Mouse (Mus musculus) gonadal fat pad, adult 2 months (tissue): Measurements from ENCODE around the gene Caln1. TPM values are rescaled to one million over a fixed set of nuclear protein-coding genes. Genes with fewer than 3 reads are reported as not detected.

Source experiments
- polyA plus RNA-seq: library from polyadenylated mRNA; depleted of rRNA; stranded (reverse); fragments of >200 nt; gene quantifications from 2 replicates; pipeline ENCODE4 v1.2.3, GENCODE M21; 2012; rRNA removed

Gene Caln1
- polyA plus RNA-seq, 1 experiment: 0.12 TPM

Other genes with a start within 250 kb of the Caln1 start
- gene Kctd7, start 224.6 kb upstream of the Caln1 start, polyA plus RNA-seq: 8.4 and 9.7 TPM in 2 replicates
- gene Rabgef1, start 197.7 kb upstream of the Caln1 start, polyA plus RNA-seq: 18.8 and 23.7 TPM in 2 replicates
- 39.7 and 55.6 TPM in 2 replicates for gene Tmem248, start 152.4 kb upstream of the Caln1 start, polyA plus RNA-seq
- gene Sbds, start 113.9 kb upstream of the Caln1 start, polyA plus RNA-seq: 37.0 and 37.5 TPM in 2 replicates
- gene Tyw1, start 113.8 kb upstream of the Caln1 start, polyA plus RNA-seq: 13.8 and 15.7 TPM in 2 replicates
- not detected in 2 replicates for gene A330070K13Rik, start 15.2 kb downstream of the Caln1 start, polyA plus RNA-seq